Mouse (Mus musculus) ES-Bruce4 (cell line): ENCODE results near the gene Gm7073. TPM values are rescaled to one million over a fixed set of nuclear protein-coding genes. Genes with fewer than 3 reads are reported as not detected.

Experiments used
- H3K27ac ChIP-seq: 2 replicates; pipeline ENCODE4 v1.5.1; 2012; ENCODE audit warnings: low read length, inconsistent platforms; ENCODE audit not compliant: insufficient read depth
- H3K27me3 ChIP-seq: 2 replicates; pipeline ENCODE4 v1.6.1; 2012; ENCODE audit warnings: mild to moderate bottlenecking, low read length, inconsistent platforms; ENCODE audit not compliant: control insufficient read depth, poor library complexity, insufficient read depth, severe bottlenecking
- H3K36me3 ChIP-seq: 2 replicates; pipeline ENCODE4 v1.6.1; 2012; ENCODE audit warnings: inconsistent platforms, mild to moderate bottlenecking, low read length, moderate library complexity; ENCODE audit not compliant: control insufficient read depth, poor library complexity, insufficient read depth, severe bottlenecking
- H3K4me1 ChIP-seq: one replicate; pipeline ENCODE4 v1.8.1; 2011; ENCODE audit warnings: low read length; ENCODE audit not compliant: control insufficient read depth, insufficient read depth
- H3K4me3 ChIP-seq: 2 replicates; pipeline ENCODE4 v1.5.1; 2011; ENCODE audit warnings: low read depth, mild to moderate bottlenecking, low read length
- H3K9ac ChIP-seq: 2 replicates; pipeline ENCODE4 v1.6.1; 2012; ENCODE audit warnings: low read depth, mild to moderate bottlenecking, inconsistent platforms; ENCODE audit not compliant: poor library complexity, severe bottlenecking
- H3K9me3 ChIP-seq: replicated peaks from 2 replicates; pipeline ENCODE4 v1.6.1; 2012; ENCODE audit warnings: mild to moderate bottlenecking, low read length, inconsistent platforms; ENCODE audit not compliant: control insufficient read depth, poor library complexity, insufficient read depth, severe bottlenecking
- CTCF ChIP-seq: IDR thresholded peaks from one replicate; pipeline ENCODE4 v1.8.1; 2011; ENCODE audit warnings: low read depth, low read length
- EP300 ChIP-seq: IDR thresholded peaks from 2 replicates; pipeline ENCODE4 v1.6.1; 2011; ENCODE audit warnings: low read depth, low read length; ENCODE audit not compliant: insufficient read depth
- POLR2A ChIP-seq: IDR thresholded peaks from one replicate; pipeline ENCODE4 v1.8.1; 2011; ENCODE audit warnings: low read length; ENCODE audit not compliant: insufficient read depth
- polyA plus RNA-seq: library from polyadenylated mRNA; stranded (reverse); fragments of >200 nt; gene quantifications from 2 replicates; pipeline ENCODE4 v1.2.4, GENCODE M21; 2011; ENCODE audit warnings: low read depth; ENCODE audit not compliant: missing spikeins, insufficient read depth, insufficient read length

Gm7073 gene
- polyA plus RNA-seq, 1 experiment = not detected

- H3K9me3 ChIP-seq = no peaks in the 10 kb centered on the region
- H3K9ac ChIP-seq = no peak overlapping the region
- H3K4me3 ChIP-seq = no peak overlapping the region
- H3K36me3 ChIP-seq = no peaks in the 10 kb centered on the region
- TF ChIP-seq POLR2A (no peak), EP300 (no peak), CTCF (no peak)
- H3K4me1 ChIP-seq = peaks cover 1% of the 10 kb centered on the region
- no peak overlapping the region for H3K27ac ChIP-seq
- H3K27me3 ChIP-seq = 0 out of 2 replicates have a peak, but pooled peaks cover 2% of the 10 kb centered on the region
These were observed 6.9 kb upstream of the Gm7073 start for GRCm38 (mm10) chrX:60545906-60546305.

GRCm38 (mm10) chrX:60545444-60545843 is 6.4 kb upstream of the Gm7073 start:
- Histone ChIP-seq H3K27ac (no peak overlapping the region), H3K9me3 (no peaks in the 10 kb centered on the region), H3K4me1 (peaks cover 1% of the 10 kb centered on the region), H3K36me3 (no peaks in the 10 kb centered on the region), H3K4me3 (no peak overlapping the region), H3K9ac (no peak overlapping the region), H3K27me3 (0 out of 2 replicates have a peak, but pooled peaks cover 2% of the 10 kb centered on the region)
- TF ChIP-seq POLR2A (no peak), CTCF (no peak), EP300 (no peak)

GRCm38 (mm10) chrX:60544098-60544497 is 5.0 kb upstream of the Gm7073 start:
- no peaks in the 10 kb centered on the region for H3K36me3 ChIP-seq
- no peaks in the 10 kb centered on the region for H3K9me3 ChIP-seq
- H3K9ac ChIP-seq = no peak overlapping the region
- peaks cover 1% of the 10 kb centered on the region for H3K4me1 ChIP-seq
- TF ChIP-seq CTCF (no peak), POLR2A (no peak), EP300 (no peak)
- H3K4me3 ChIP-seq = no peak overlapping the region
- no peak overlapping the region for H3K27ac ChIP-seq
- H3K27me3 ChIP-seq = 0 out of 2 replicates have a peak, but pooled peaks cover 2% of the 10 kb centered on the region

GRCm38 (mm10) chrX:60542901-60543300 is 3.9 kb upstream of the Gm7073 start:
- H3K4me1 ChIP-seq = peaks cover 1% of the 10 kb centered on the region
- H3K4me3 ChIP-seq = no peak overlapping the region
- H3K27ac ChIP-seq = no peak overlapping the region
- 0 out of 2 replicates have a peak, but pooled peaks cover 1% of the 10 kb centered on the region for H3K27me3 ChIP-seq
- H3K36me3 ChIP-seq = no peaks in the 10 kb centered on the region
- no peaks in the 10 kb centered on the region for H3K9me3 ChIP-seq
- no peak overlapping the region for H3K9ac ChIP-seq
- TF ChIP-seq CTCF (no peak), POLR2A (no peak), EP300 (no peak)

- H3K9ac ChIP-seq = no peak overlapping the region
- no peaks in the 10 kb centered on the region for H3K27me3 ChIP-seq
- TF ChIP-seq EP300 (no peak), CTCF (peak; percentile 43)
- H3K4me3 ChIP-seq = no peak overlapping the region
- H3K36me3 ChIP-seq = no peaks in the 10 kb centered on the region
- no peaks in the 10 kb centered on the region for H3K4me1 ChIP-seq
- no peak overlapping the region for H3K27ac ChIP-seq
- H3K9me3 ChIP-seq = no peaks in the 10 kb centered on the region
These were observed 35.1 kb downstream of the Gm7073 start for GRCm38 (mm10) chrX:60503995-60504394.

GRCm38 (mm10) chrX:60497750-60498149 is 41.3 kb downstream of the Gm7073 start:
- Histone ChIP-seq H3K27ac (no peak overlapping the region), H3K9ac (no peak overlapping the region), H3K36me3 (no peaks in the 10 kb centered on the region), H3K4me1 (no peaks in the 10 kb centered on the region), H3K9me3 (no peaks in the 10 kb centered on the region), H3K27me3 (no peaks in the 10 kb centered on the region), H3K4me3 (no peak overlapping the region)
- no peak for TF ChIP-seq POLR2A
- no peak for TF ChIP-seq EP300
- no peak for TF ChIP-seq CTCF
